Mouse (Mus musculus) brain, embryonic 14.5 days (tissue): Measurements from ENCODE around the gene Mgst2. TPM values are rescaled to one million over a fixed set of nuclear protein-coding genes. Genes with fewer than 3 reads are reported as not detected.

ENCODE experiments used
- DNase-seq: peaks from one replicate; pipeline ENCODE4 v3.0.0-alpha.2; 2011; ENCODE audit warnings: low read depth
- CTCF ChIP-seq: fragments of 200-500 bp; IDR thresholded peaks from 2 replicates; pipeline ENCODE4 v1.5.1; 2012; ENCODE audit warnings: inconsistent platforms, mild to moderate bottlenecking, moderate library complexity, borderline replicate concordance; ENCODE audit not compliant: insufficient read depth, insufficient read length; ENCODE audit errors: extremely low read depth
- POLR2A ChIP-seq: fragments of 200-500 bp; IDR thresholded peaks from 2 replicates; pipeline ENCODE4 v1.6.1; 2012; ENCODE audit warnings: mild to moderate bottlenecking, inconsistent platforms, borderline replicate concordance; ENCODE audit not compliant: poor library complexity, insufficient read depth, insufficient read length, severe bottlenecking; ENCODE audit errors: extremely low read depth
- polyA plus RNA-seq: library from polyadenylated mRNA; depleted of rRNA; stranded (reverse); fragments of >200 nt; gene quantifications from 2 replicates; pipeline ENCODE4 v1.2.3, GENCODE M21; 2012; rRNA removed

Gene Mgst2
- polyA plus RNA-seq, 1 experiment, result 0.19 TPM

GRCm38 (mm10) chr3:51729109-51729918 is 69.2 kb downstream of the Mgst2 start:
- no peak for TF ChIP-seq POLR2A
- no peak for TF ChIP-seq CTCF
- peak; percentile 55 for DNase-seq

GRCm38 (mm10) chr3:51730662-51731061 is 70.5 kb downstream of the Mgst2 start:
- TF ChIP-seq CTCF (no peak), POLR2A (no peak)
- DNase-seq, result no peak

GRCm38 (mm10) chr3:51731949-51732636 is 71.9 kb downstream of the Mgst2 start:
- TF ChIP-seq POLR2A, result no peak
- no peak for TF ChIP-seq CTCF
- DNase-seq, result peak; percentile 65

Other genes starting within 250 kb of the Mgst2 start
- 25.0 and 31.7 TPM in 2 replicates for gene Naa15, start 245.2 kb upstream of the Mgst2 start, polyA plus RNA-seq
- 14.7 and 17.5 TPM in 2 replicates for gene Rab33b, start 176.4 kb upstream of the Mgst2 start, polyA plus RNA-seq
- gene Setd7, start 99.5 kb upstream of the Mgst2 start, polyA plus RNA-seq, result 15.3 and 15.7 TPM in 2 replicates